Mouse (Mus musculus): ENCODE results near the gene Plcb4. TPM values are rescaled to one million over a fixed set of nuclear protein-coding genes. Genes with fewer than 3 reads are reported as not detected.

Gene Plcb4
- polyA plus RNA-seq, 1 experiment: 22.0 TPM

GRCm38 (mm10) chr2:135759499-135760095 is 100.8 kb downstream of the Plcb4 start:
- no peak for DNase-seq (ENCODE audit: low read depth)

- no peak for DNase-seq (ENCODE audit: low read depth)
Measured at GRCm38 (mm10) chr2:135761226-135761802, 102.5 kb downstream of the Plcb4 start.

GRCm38 (mm10) chr2:135764706-135765105 is 105.9 kb downstream of the Plcb4 start:
- no peak for DNase-seq (ENCODE audit: low read depth)

- no peak for DNase-seq (ENCODE audit: low read depth)
Measured at GRCm38 (mm10) chr2:135766471-135767063, 107.8 kb downstream of the Plcb4 start.

- DNase-seq (ENCODE audit: low read depth): no peak
Measured at GRCm38 (mm10) chr2:135767535-135767934, 108.7 kb downstream of the Plcb4 start.

GRCm38 (mm10) chr2:135769701-135770100 is 110.9 kb downstream of the Plcb4 start:
- no peak for DNase-seq (ENCODE audit: low read depth)

GRCm38 (mm10) chr2:135770226-135770625 is 111.4 kb downstream of the Plcb4 start:
- DNase-seq (ENCODE audit: low read depth): no peak

GRCm38 (mm10) chr2:135773194-135773972 is 114.6 kb downstream of the Plcb4 start:
- no peak for DNase-seq (ENCODE audit: low read depth)

GRCm38 (mm10) chr2:135775026-135775425 is 116.2 kb downstream of the Plcb4 start:
- DNase-seq (ENCODE audit: low read depth): no peak

GRCm38 (mm10) chr2:135776131-135776775 is 117.4 kb downstream of the Plcb4 start:
- no peak for DNase-seq (ENCODE audit: low read depth)

- no peak for DNase-seq (ENCODE audit: low read depth)
Measured at GRCm38 (mm10) chr2:135781391-135781790, 122.6 kb downstream of the Plcb4 start.

GRCm38 (mm10) chr2:135787415-135787814 is 128.6 kb downstream of the Plcb4 start:
- DNase-seq (ENCODE audit: low read depth): no peak

GRCm38 (mm10) chr2:135792907-135793306 is 134.1 kb downstream of the Plcb4 start:
- DNase-seq (ENCODE audit: low read depth): no peak

- no peak for DNase-seq (ENCODE audit: low read depth)
Measured at GRCm38 (mm10) chr2:135796684-135797083, 137.9 kb downstream of the Plcb4 start.

- no peak for DNase-seq (ENCODE audit: low read depth)
Measured at GRCm38 (mm10) chr2:135797677-135798546, 139.1 kb downstream of the Plcb4 start.

- no peak for DNase-seq (ENCODE audit: low read depth)
Measured at GRCm38 (mm10) chr2:135799149-135799770, 140.4 kb downstream of the Plcb4 start.

- no peak for DNase-seq (ENCODE audit: low read depth)
Measured at GRCm38 (mm10) chr2:135800385-135800784, 141.6 kb downstream of the Plcb4 start.

- DNase-seq (ENCODE audit: low read depth): no peak
Measured at GRCm38 (mm10) chr2:135802878-135803450, 144.2 kb downstream of the Plcb4 start.

- DNase-seq (ENCODE audit: low read depth): no peak
Measured at GRCm38 (mm10) chr2:135805748-135806685, 147.2 kb downstream of the Plcb4 start.
